Mouse (Mus musculus) WW6 (cell line): Measurements from ENCODE around the gene Aff1.

Experiments used
- DNase-seq: peaks from one replicate; pipeline ENCODE4 v3.0.0-alpha.2; 2013; ENCODE audit warnings: low read depth, low spot score

Aff1 gene

DNA sequence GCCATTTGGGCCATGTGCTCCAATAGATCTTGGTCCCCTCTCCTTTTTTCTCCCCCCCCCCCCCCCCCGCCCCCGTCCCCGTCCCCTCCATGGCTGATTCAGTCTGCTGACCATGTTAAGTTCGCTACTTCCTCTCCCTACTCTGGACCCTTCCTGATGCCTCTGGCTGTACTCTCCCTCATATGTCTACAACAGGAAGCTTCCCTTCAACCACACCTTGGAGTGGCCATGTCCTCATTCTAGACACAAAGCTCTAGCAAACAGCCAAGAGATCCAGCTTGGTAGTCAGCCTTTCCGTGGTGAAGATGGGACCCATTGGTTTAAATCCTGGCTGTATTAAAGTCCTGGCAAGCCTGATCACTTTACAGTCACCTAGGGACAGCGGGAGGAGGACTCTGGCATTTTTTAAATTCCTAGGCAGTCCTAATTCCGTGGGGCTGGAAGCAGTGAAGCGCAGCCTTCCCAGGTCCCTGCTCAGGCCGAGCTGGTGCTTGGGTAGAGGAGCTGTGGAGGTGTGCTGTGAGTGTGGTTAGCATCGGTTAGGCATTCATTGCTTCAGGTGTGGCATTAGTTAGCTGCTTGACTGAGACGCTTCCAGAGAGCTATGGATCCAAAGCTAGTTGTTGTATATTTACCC, 144.1 kb downstream of the Aff1 start:
- no peak for DNase-seq

GRCm38 (mm10) chr5:103838550-103839264, 146.5 kb downstream of the Aff1 start:
- no peak for DNase-seq

DNA sequence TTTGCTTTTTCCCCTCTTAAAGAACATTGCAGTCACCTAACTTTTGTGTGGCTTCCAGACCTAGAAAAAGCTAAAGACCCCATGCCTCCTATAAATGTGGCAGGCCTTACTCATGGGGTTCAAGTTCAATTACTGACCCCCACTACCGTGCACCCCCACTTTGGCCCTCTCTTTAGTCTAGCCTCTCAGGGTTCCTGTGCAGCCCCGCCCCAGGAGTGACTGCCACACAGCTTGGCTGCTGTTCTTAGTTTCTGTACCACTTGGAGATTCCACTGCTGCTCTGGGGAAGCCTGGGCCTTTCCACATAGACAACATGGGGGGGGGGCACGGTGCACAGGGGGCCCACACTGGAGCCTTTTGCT, 147.1 kb downstream of the Aff1 start:
- no peak for DNase-seq

DNA sequence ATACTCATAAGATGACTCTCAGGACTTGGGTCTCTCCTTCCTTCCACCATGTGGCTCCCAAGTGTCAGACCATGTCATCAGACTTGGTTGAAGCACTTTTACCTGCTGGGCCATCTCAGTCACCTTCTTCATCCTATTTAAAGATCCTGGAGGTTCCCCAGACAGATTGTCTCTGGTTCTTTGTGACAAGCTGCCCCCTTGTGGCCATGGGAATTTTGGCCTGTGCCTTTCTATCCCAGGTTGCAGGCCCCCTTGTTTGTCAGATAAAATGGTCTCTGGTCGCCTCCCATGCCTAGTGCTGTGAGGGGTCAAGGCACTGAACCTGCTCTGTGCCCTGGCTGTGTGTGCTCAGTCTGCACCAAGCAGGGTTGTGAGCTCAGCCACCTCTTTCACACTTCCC, 151.8 kb downstream of the Aff1 start:
- no peak for DNase-seq

DNA sequence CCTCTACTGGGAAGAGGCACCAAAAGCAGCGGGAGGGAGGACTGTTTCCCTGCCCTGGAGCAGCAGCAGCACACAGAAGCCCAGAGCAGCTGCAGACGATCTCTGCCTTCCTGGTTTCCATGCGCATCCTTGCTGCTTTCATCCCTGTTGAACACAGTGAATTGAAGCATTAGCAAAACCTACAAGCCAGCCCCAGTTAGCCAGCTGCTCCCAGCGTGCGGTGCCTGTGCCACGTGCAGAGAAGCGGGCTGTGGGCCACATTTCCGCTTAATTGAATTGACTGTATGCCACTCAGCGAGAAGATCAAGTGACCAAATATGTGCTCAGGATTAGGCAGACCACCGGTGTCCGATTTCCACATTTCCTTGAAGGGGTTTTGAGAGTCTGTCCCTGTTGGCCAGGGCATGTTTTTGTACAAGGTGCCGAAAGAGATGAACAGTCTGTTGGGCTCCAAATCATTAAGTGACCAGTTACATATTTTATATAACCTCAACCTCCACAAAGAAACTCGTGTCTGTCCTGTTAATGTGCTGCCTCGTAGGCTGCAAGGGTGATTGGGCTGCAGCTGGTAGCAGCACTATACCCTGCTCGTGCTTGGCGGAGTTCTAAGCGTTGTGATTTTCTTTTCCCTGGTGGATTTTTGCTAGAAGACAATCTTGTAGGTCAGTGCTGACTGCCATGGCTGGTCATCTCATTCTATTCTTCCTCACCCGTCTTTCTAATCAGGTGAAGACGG, 153.4 kb downstream of the Aff1 start:
- no peak for DNase-seq

DNA sequence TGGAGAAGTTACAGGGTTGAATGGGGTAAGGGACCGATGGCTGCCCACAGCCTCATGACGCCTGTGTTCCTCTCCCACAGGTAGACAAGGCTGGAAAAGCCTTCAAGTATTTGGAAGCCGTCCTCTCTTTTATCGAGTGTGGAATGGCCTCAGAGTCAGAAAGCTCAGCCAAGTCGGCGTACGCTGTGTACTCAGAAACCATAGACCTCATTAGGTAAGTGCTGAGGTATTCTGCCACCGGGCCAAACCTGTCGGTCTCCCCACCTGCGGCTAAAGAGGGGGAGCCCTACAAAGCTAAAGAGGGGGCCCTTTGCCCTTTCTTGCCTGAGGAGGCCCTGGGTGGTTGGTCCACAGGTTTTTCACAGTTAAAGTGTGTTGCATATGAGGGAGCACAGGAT, 154.0 kb downstream of the Aff1 start:
- DNase-seq = no peak

DNA sequence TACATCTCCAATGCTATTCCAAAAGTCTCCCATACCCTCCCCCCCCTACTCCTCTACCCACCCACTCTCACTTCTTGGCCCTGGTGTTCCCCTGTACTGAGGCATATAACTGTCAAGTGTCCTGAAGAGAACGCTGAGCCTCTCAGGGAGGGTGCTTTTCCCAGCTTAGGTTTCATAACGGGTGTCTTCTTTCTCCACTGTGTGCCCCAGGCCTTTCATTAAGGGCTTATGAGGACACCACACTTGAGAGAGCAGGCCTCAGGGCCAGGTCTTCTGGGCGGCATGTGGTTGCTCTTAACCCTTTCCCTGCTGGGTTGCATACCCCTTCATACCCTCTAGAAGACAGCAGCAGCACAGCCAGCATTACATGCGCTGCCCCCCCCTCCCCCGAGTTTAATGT, 154.4 kb downstream of the Aff1 start:
- no peak for DNase-seq

DNA sequence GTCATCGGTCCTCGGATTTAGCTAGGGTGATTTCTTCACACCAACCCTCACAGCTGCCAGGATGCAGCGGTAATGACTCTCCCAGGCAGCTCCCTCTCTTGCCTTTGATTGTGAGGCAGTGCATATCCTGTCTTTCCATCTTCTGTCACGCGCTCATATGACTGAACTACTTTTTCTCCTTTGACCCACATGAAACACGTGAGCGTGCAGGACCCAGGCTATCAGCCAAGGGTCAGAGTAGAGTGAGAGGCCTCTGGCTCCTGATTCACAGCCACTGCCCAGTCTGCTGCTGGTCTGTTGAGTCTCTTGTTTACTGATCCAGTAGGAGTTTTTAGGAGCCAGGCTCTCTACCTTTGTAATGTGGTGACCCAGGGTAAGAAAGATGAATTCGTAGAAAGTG, 156.4 kb downstream of the Aff1 start:
- no peak for DNase-seq

DNA sequence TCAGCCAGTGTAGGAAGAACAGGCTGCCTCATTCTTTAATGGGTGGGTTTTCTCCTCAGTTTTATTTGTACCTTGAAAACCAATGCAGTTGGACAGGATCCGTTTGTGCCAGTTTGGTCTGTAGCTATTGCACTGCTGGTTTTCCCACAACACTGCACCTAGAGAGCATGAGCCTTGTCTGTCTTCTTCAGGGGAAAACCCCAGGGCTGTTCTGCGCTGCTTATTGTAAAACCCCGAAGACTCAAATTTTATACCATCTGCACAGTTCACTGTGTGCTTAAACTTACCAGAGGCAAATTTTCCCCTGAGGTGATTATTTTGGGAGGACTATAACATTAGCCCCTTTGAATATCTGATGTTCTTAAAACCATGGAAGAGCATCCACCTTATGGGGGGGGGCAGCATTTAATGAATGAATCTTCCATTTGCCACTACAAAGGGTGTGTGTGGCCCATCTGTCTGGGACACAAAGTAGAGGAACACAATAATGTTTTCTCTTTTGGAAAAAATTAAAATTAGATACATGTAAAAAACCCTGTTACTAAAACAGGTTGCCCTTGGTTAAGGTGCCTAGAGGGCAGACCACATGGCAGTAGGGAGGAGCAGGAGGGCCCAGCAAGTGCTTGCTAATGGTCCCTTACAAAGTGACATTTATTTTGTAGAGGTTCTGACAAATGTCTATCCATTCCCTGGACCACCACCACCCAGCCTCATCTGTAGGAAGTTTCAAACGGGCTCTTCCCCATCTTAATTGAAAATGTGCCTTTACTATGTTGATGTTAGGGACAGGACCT, 160.8 kb downstream of the Aff1 start:
- no peak for DNase-seq

GRCm38 (mm10) chr5:103854041-103854806, 162.1 kb downstream of the Aff1 start:
- DNase-seq = no peak

- no peak for DNase-seq
Measured at GRCm38 (mm10) chr5:103854807-103855194, 162.6 kb downstream of the Aff1 start.

- peak; percentile 22 for DNase-seq
Measured at GRCm38 (mm10) chr5:103855483-103856211, 163.5 kb downstream of the Aff1 start.

DNA sequence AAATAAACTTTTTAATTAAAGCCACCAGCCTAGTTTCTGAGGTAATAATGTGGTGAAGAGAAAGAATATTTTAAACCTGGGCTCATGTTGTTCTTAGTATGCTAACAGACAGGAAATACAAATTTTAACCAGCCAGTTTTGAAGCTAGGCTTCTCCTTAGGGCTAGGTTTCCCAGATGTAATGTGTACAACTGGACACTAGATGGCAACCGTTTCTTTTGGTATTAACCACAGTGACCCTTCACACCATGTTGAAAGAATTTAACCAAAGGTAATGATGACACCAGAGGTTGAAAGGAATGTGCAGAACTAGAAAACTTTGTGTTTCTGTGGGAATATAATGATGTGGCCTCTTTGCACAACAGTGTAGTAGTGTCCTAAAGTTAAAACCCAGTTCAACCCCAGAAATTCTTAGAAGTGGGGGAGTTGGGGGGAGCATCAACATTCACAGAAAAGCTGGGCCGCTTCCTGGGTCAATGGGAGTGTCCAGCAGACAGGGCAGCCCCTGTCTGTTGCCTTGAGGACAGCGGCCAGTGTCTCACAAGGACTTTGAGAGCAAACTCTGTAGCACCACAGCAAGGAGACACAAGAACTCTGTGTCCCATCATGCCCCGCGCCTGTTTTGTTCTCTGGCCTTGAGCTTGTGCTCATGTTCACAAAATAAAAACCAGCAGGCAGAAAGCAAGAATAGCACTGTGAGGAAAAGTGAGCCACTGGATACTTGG, 164.3 kb downstream of the Aff1 start:
- DNase-seq = peak; percentile 28

- DNase-seq = no peak
Measured at GRCm38 (mm10) chr5:103857151-103857550, 165.0 kb downstream of the Aff1 start.

DNA sequence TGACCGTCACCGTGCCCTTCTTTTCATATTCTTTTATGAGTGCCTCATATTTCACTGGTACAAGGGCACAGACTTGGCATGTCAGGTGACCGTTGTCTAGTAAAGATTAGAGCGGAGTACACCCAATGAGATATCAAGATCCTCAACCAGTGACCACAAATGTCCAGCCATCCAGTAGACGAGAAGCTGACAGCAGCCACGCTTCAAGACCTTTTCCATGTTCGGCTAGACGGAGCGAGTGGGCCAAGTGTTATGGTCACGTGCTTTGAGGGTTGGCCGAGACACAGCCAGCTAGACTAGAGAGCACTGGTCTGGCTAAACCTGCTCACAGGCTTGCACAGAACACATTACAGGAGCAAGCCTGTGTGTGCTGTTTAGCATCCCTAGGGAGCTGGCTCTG, 168.4 kb downstream of the Aff1 start:
- no peak for DNase-seq

- no peak for DNase-seq
Measured at GRCm38 (mm10) chr5:103863759-103864158, 171.6 kb downstream of the Aff1 start.

- DNase-seq = no peak
Measured at GRCm38 (mm10) chr5:103889766-103890165, 197.6 kb downstream of the Aff1 start.

- no peak for DNase-seq
Measured at GRCm38 (mm10) chr5:103898310-103898709, 206.1 kb downstream of the Aff1 start.
